Mouse (Mus musculus): Measurements from ENCODE around the gene Slc29a3.
"Not testable (repeated sequence)": the region's sequence is repeated elsewhere in the genome, so short reads cannot be mapped to it uniquely, and the experiment has no call there.

Gene Slc29a3

GRCm38 (mm10) chr10:60727301-60727700, 25.3 kb downstream of the Slc29a3 start:
- no peak for DNase-seq (ENCODE audit: low read depth, low spot score)

- DNase-seq (ENCODE audit: low read depth, low spot score): no peak
Observed at GRCm38 (mm10) chr10:60726896-60727295, 25.7 kb downstream of the Slc29a3 start.

GRCm38 (mm10) chr10:60724496-60724895, 28.1 kb downstream of the Slc29a3 start:
- no peak for DNase-seq (ENCODE audit: low read depth, low spot score)

- no peak for DNase-seq (ENCODE audit: low read depth, low spot score)
Observed at GRCm38 (mm10) chr10:60723345-60723744, 29.2 kb downstream of the Slc29a3 start.

GRCm38 (mm10) chr10:60721640-60722039, 31.0 kb downstream of the Slc29a3 start:
- DNase-seq (ENCODE audit: low read depth, low spot score): no peak

- no peak for DNase-seq (ENCODE audit: low read depth, low spot score)
Observed at GRCm38 (mm10) chr10:60720461-60720860, 32.1 kb downstream of the Slc29a3 start.

GRCm38 (mm10) chr10:60718491-60718890, 34.1 kb downstream of the Slc29a3 start:
- DNase-seq (ENCODE audit: low read depth, low spot score): no peak

GRCm38 (mm10) chr10:60716449-60716848, 36.1 kb downstream of the Slc29a3 start:
- no peak for DNase-seq (ENCODE audit: low read depth, low spot score)

GRCm38 (mm10) chr10:60712299-60712698, 40.3 kb downstream of the Slc29a3 start:
- not testable (repeated sequence) for DNase-seq (ENCODE audit: low read depth, low spot score)

GRCm38 (mm10) chr10:60708837-60709236, 43.8 kb downstream of the Slc29a3 start:
- no peak for DNase-seq (ENCODE audit: low read depth, low spot score)

GRCm38 (mm10) chr10:60706268-60706667, 46.3 kb downstream of the Slc29a3 start:
- no peak for DNase-seq (ENCODE audit: low read depth, low spot score)

GRCm38 (mm10) chr10:60705134-60705533, 47.5 kb downstream of the Slc29a3 start:
- DNase-seq (ENCODE audit: low read depth, low spot score): no peak

- DNase-seq (ENCODE audit: low read depth, low spot score): no peak
Observed at GRCm38 (mm10) chr10:60697775-60698174, 54.8 kb downstream of the Slc29a3 start.

GRCm38 (mm10) chr10:60696975-60697374, 55.6 kb downstream of the Slc29a3 start:
- DNase-seq (ENCODE audit: low read depth, low spot score): no peak

GRCm38 (mm10) chr10:60696390-60696789, 56.2 kb downstream of the Slc29a3 start, which contains the start of gene Cdh23:
TSS of gene Cdh23 (minus strand) at chr10:60696490.
- DNase-seq (ENCODE audit: low read depth, low spot score): no peak

GRCm38 (mm10) chr10:60691671-60692390, 60.8 kb downstream of the Slc29a3 start:
- DNase-seq (ENCODE audit: low read depth, low spot score): no peak

- DNase-seq (ENCODE audit: low read depth, low spot score): no peak
Observed at GRCm38 (mm10) chr10:60690960-60691359, 61.6 kb downstream of the Slc29a3 start.

- DNase-seq (ENCODE audit: low read depth, low spot score): no peak
Observed at GRCm38 (mm10) chr10:60689396-60689795, 63.2 kb downstream of the Slc29a3 start.

GRCm38 (mm10) chr10:60687011-60687776, 65.4 kb downstream of the Slc29a3 start:
- DNase-seq (ENCODE audit: low read depth, low spot score): peak; percentile 28

- DNase-seq (ENCODE audit: low read depth, low spot score): no peak
Observed at GRCm38 (mm10) chr10:60686641-60686975, 66.0 kb downstream of the Slc29a3 start.

GRCm38 (mm10) chr10:60685764-60686640, 66.6 kb downstream of the Slc29a3 start:
- DNase-seq (ENCODE audit: low read depth, low spot score): no peak

GRCm38 (mm10) chr10:60678926-60679325, 73.7 kb downstream of the Slc29a3 start:
- no peak for DNase-seq (ENCODE audit: low read depth, low spot score)

Measured in WW6 (cell line).